Mouse (Mus musculus) spleen, adult 2 months (tissue): Measurements from ENCODE around the gene Cops7a.

ENCODE experiments used
- CTCF ChIP-seq: fragments of 200-500 bp; IDR thresholded peaks from 2 replicates; pipeline ENCODE4 v1.5.1; 2011; ENCODE audit warnings: mild to moderate bottlenecking, inconsistent platforms; ENCODE audit not compliant: insufficient read depth, insufficient read length, insufficient replicate concordance; ENCODE audit errors: extremely low read depth
- POLR2A ChIP-seq: fragments of 200-500 bp; IDR thresholded peaks from 2 replicates; pipeline ENCODE4 v1.6.1; 2011; ENCODE audit warnings: low read depth, low read length, inconsistent platforms

GRCm38 (mm10) chr6:124993365-124993764, 28.0 kb upstream of the Cops7a start:
- TF ChIP-seq CTCF, result no peak
- TF ChIP-seq POLR2A, result no peak
